Mouse (Mus musculus) CH12.LX (cell line): ENCODE data around the gene Mybpc1. TPM values are rescaled to one million over a fixed set of nuclear protein-coding genes. Genes with fewer than 3 reads are reported as not detected.

Source experiments
- DNase-seq: peaks from one replicate; pipeline ENCODE4 v3.0.0-alpha.2; 2013; ENCODE audit errors: extremely low read depth
- H3K27ac ChIP-seq: 2 replicates; pipeline ENCODE4 v1.5.1; 2012; ENCODE audit warnings: low read depth, mild to moderate bottlenecking, control low read depth, moderate library complexity; ENCODE audit not compliant: insufficient read depth
- H3K27me3 ChIP-seq: replicated peaks from 2 replicates; pipeline ENCODE3; 2012; ENCODE audit warnings: inconsistent platforms
- H3K36me3 ChIP-seq, 2 experiments: replicated peaks in 1 of 2; 2 replicates each; pipeline versions ENCODE3 to v1.6.1; 2012; ENCODE audit warnings: inconsistent platforms in 1 of 2, low read length in 1 of 2, mild to moderate bottlenecking in 1 of 2, mixed read lengths in 1 of 2, moderate library complexity in 1 of 2; ENCODE audit not compliant: control insufficient read depth in 1 of 2, insufficient read depth in 1 of 2
- H3K4me1 ChIP-seq, 2 experiments: 2 replicates each; pipeline ENCODE4 v1.6.1; 2012; ENCODE audit warnings: inconsistent platforms in 1 of 2, moderate library complexity in 1 of 2; ENCODE audit not compliant: insufficient read depth in 2 of 2, control insufficient read depth in 1 of 2
- H3K4me2 ChIP-seq: 2 replicates; pipeline ENCODE4 v1.6.1; 2012; ENCODE audit warnings: low read depth, mild to moderate bottlenecking, control low read depth; ENCODE audit not compliant: poor library complexity, insufficient read depth, severe bottlenecking
- H3K4me3 ChIP-seq, 3 experiments: fragments of 150-350 bp in 1 of 3; sonication (generic) in 1 of 3; replicated peaks in 1 of 3; 2 replicates each; pipeline versions ENCODE3 to v1.5.1; 2011 to 2012; ENCODE audit warnings: low read depth in 2 of 3, low read length in 2 of 3, mild to moderate bottlenecking in 2 of 3, moderate library complexity in 2 of 3, control low read depth in 1 of 3, improper control_type of control experiment in 1 of 3, inconsistent platforms in 1 of 3, mixed read lengths in 1 of 3; ENCODE audit not compliant: poor library complexity in 1 of 3
- H3K79me2 ChIP-seq: replicated peaks from 2 replicates; pipeline ENCODE4 v1.6.1; 2012; ENCODE audit warnings: mild to moderate bottlenecking, moderate library complexity; ENCODE audit not compliant: control insufficient read depth, poor library complexity, insufficient read depth, severe bottlenecking; ENCODE audit errors: extremely low read depth
- H3K9ac ChIP-seq: 2 replicates; pipeline ENCODE4 v1.6.1; 2012; ENCODE audit warnings: low read depth, mild to moderate bottlenecking, control low read depth, moderate library complexity; ENCODE audit not compliant: insufficient read depth
- H3K9me3 ChIP-seq: replicated peaks from 2 replicates; pipeline ENCODE3; 2012; ENCODE audit warnings: low read length, inconsistent platforms, mixed read lengths
- BHLHE40 ChIP-seq: IDR thresholded peaks from 2 replicates; pipeline ENCODE4 v1.6.1; 2011; ENCODE audit warnings: mild to moderate bottlenecking, low read depth, low read length, improper control_type of control experiment
- CHD1 ChIP-seq: IDR thresholded peaks from 2 replicates; pipeline ENCODE4 v1.6.1; 2012; ENCODE audit warnings: low read depth, low read length, improper control_type of control experiment, inconsistent platforms
- CHD2 ChIP-seq: IDR thresholded peaks from 2 replicates; pipeline ENCODE4 v1.6.1; 2011; ENCODE audit warnings: low read length, improper control_type of control experiment
- EP300 ChIP-seq: IDR thresholded peaks from 2 replicates; pipeline ENCODE4 v1.6.1; 2011; ENCODE audit warnings: low read length, improper control_type of control experiment
- GABPA ChIP-seq: IDR thresholded peaks from 2 replicates; pipeline ENCODE4 v1.6.1; 2012; ENCODE audit warnings: low read depth, low read length, improper control_type of control experiment, inconsistent platforms; ENCODE audit not compliant: insufficient replicate concordance
- HCFC1 ChIP-seq: IDR thresholded peaks from 2 replicates; pipeline ENCODE4 v1.6.1; 2012; ENCODE audit warnings: low read depth, mild to moderate bottlenecking, inconsistent platforms, low read length, improper control_type of control experiment
- JUN ChIP-seq: IDR thresholded peaks from 2 replicates; pipeline ENCODE4 v1.6.1; 2011; ENCODE audit warnings: low read depth, mild to moderate bottlenecking, low read length, improper control_type of control experiment, moderate library complexity; ENCODE audit not compliant: insufficient read depth
- MAFK ChIP-seq: IDR thresholded peaks from 2 replicates; pipeline ENCODE4 v1.6.1; 2011; ENCODE audit warnings: low read length, improper control_type of control experiment; ENCODE audit not compliant: insufficient replicate concordance
- MAX ChIP-seq: IDR thresholded peaks from 2 replicates; pipeline ENCODE4 v1.6.1; 2011; ENCODE audit warnings: low read length, improper control_type of control experiment
- MAZ ChIP-seq: IDR thresholded peaks from 2 replicates; pipeline ENCODE4 v1.6.1; 2012; ENCODE audit warnings: low read depth, mild to moderate bottlenecking, inconsistent platforms, low read length, improper control_type of control experiment, moderate library complexity
- MEF2A ChIP-seq: IDR thresholded peaks from 2 replicates; pipeline ENCODE4 v1.6.1; 2014; ENCODE audit warnings: low read depth, mild to moderate bottlenecking, inconsistent platforms, low read length, improper control_type of control experiment, borderline replicate concordance
- MYC ChIP-seq: IDR thresholded peaks from 2 replicates; pipeline ENCODE4 v1.6.1; 2011; ENCODE audit warnings: low read depth, mild to moderate bottlenecking, improper control_type of control experiment, low read length
- PAX5 ChIP-seq: IDR thresholded peaks from 2 replicates; pipeline ENCODE4 v1.6.1; 2012; ENCODE audit warnings: low read length, inconsistent platforms, mixed read lengths
- POLR2A ChIP-seq: IDR thresholded peaks from 2 replicates; pipeline ENCODE4 v1.6.1; 2011; ENCODE audit warnings: low read depth, mild to moderate bottlenecking, improper control_type of control experiment, low read length
- POLR2AphosphoS2 ChIP-seq: IDR thresholded peaks from 2 replicates; pipeline ENCODE4 v1.6.1; 2011; ENCODE audit warnings: low read depth, low read length, improper control_type of control experiment
- RAD21 ChIP-seq: IDR thresholded peaks from 2 replicates; pipeline ENCODE4 v1.6.1; 2011; ENCODE audit warnings: low read depth, mild to moderate bottlenecking, low read length, improper control_type of control experiment, moderate library complexity
- SIN3A ChIP-seq: IDR thresholded peaks from 2 replicates; pipeline ENCODE4 v1.6.1; 2012; ENCODE audit warnings: low read length, improper control_type of control experiment, inconsistent platforms
- TCF12 ChIP-seq: IDR thresholded peaks from 2 replicates; pipeline ENCODE4 v1.6.1; 2014; ENCODE audit warnings: low read depth, mild to moderate bottlenecking, inconsistent platforms, low read length, improper control_type of control experiment
- UBTF ChIP-seq: IDR thresholded peaks from 2 replicates; pipeline ENCODE4 v1.6.1; 2012; ENCODE audit warnings: low read depth, mild to moderate bottlenecking, inconsistent platforms, low read length, improper control_type of control experiment, moderate library complexity
- USF1 ChIP-seq: IDR thresholded peaks from 2 replicates; pipeline ENCODE4 v1.6.1; 2014; ENCODE audit warnings: low read depth, mild to moderate bottlenecking, inconsistent platforms, low read length, improper control_type of control experiment
- USF2 ChIP-seq: conservative IDR thresholded peaks from 2 replicates; pipeline ENCODE4 v1.6.1; 2011; ENCODE audit warnings: low read depth, low read length, improper control_type of control experiment
- ZKSCAN1 ChIP-seq: IDR thresholded peaks from 2 replicates; pipeline ENCODE4 v1.6.1; 2012; ENCODE audit warnings: low read depth, inconsistent platforms, low read length, improper control_type of control experiment, borderline replicate concordance
- ZMIZ1 ChIP-seq: IDR thresholded peaks from 2 replicates; pipeline ENCODE4 v1.6.1; 2012; ENCODE audit warnings: low read depth, mild to moderate bottlenecking, inconsistent platforms, low read length, improper control_type of control experiment
- ZNF384 ChIP-seq: IDR thresholded peaks from 2 replicates; pipeline ENCODE4 v1.6.1; 2012; ENCODE audit warnings: low read depth, low read length, improper control_type of control experiment, inconsistent platforms
- dilution Hi-C: fragments of 300-500 bp; cut with MboI; formaldehyde crosslinking; loops from 2 replicates; pipeline ENCODE4 v1.14.3; 2020; ENCODE audit warnings: low sequenced_read_pairs; ENCODE audit not compliant: extremely low pct_unique_long_range_greater_than_20kb, extremely low pct_ligation_motif_present
- in situ Hi-C: fragments of 300-500 bp; cut with MboI; formaldehyde crosslinking; loops from 3 replicates; pipeline ENCODE4 v1.14.3; 2019; ENCODE audit warnings: low sequenced_read_pairs, low pct_ligation_motif_present, low pct_unique_long_range_greater_than_20kb, mixed read lengths
- polyA plus RNA-seq: library from polyadenylated mRNA; unstranded; fragments of >175 nt; gene quantifications from 2 replicates; pipeline ENCODE4 v1.2.1, GENCODE M21; 2012; ENCODE audit warnings: low read depth; ENCODE audit not compliant: insufficient read length
- total RNA-seq, 2 experiments: library from RNA; depleted of rRNA; stranded (reverse); fragments of 300-350 nt in 1 of 2; fragments of >200 nt in 1 of 2; gene quantifications; 2 replicates each; pipeline ENCODE4 v1.2.3; 2012 to 2014

Gene Mybpc1
- total and polyA plus RNA-seq, 3 experiments, result not detected

- H3K27me3 ChIP-seq, result no peaks in the 10 kb centered on the region
- H3K27ac ChIP-seq, result no peak overlapping the region
- H3K4me3 ChIP-seq, result no peak overlapping the region
- TF ChIP-seq CHD2, result no peak
- TF ChIP-seq GABPA, result no peak
- no peak for TF ChIP-seq ZNF384
- TF ChIP-seq CHD1, result no peak
- TF ChIP-seq UBTF, result no peak
- TF ChIP-seq TCF12, result no peak
- TF ChIP-seq USF1, result no peak
- no peak for TF ChIP-seq ZKSCAN1
- no peak for TF ChIP-seq MYC
- TF ChIP-seq EP300, result no peak
- TF ChIP-seq PAX5, result no peak
- no peak overlapping the region for H3K9ac ChIP-seq
- H3K36me3 ChIP-seq, result no peaks in the 10 kb centered on the region
- no peak overlapping the region for H3K4me2 ChIP-seq
- in situ Hi-C loops (no loop called here), dilution Hi-C loops (no loop called here)
- H3K9me3 ChIP-seq, result no peaks in the 10 kb centered on the region
- H3K4me1 ChIP-seq, result peaks cover 0 to 11% of the 10 kb centered on the region in 2 experiments; a peak in 2 of 4 replicates
- DNase-seq, result no peak
- no peaks in the 10 kb centered on the region for H3K79me2 ChIP-seq
Measured at GRCm38 (mm10) chr10:88510503-88511271, 94.3 kb downstream of the Mybpc1 start.

GRCm38 (mm10) chr10:88507691-88508143 lies 97.2 kb downstream of the Mybpc1 start:
- Histone ChIP-seq H3K4me1 (peaks cover 0 to 11% of the 10 kb centered on the region in 2 experiments; a peak in 2 of 4 replicates), H3K79me2 (no peaks in the 10 kb centered on the region), H3K9me3 (no peaks in the 10 kb centered on the region), H3K27ac (no peak overlapping the region), H3K4me3 (no peak overlapping the region), H3K27me3 (peaks cover 5% of the 10 kb centered on the region)
- in situ Hi-C loops, result no loop called here
- TF ChIP-seq HCFC1 (no peak), MYC (no peak), POLR2AphosphoS2 (no peak), JUN (no peak), BHLHE40 (no peak), ZNF384 (no peak), MEF2A (no peak), GABPA (no peak), EP300 (no peak), MAX (no peak), MAFK (no peak), RAD21 (no peak), POLR2A (no peak), ZMIZ1 (no peak), ZKSCAN1 (no peak), USF2 (no peak), SIN3A (no peak), MAZ (no peak)
- TF ChIP-seq, all 38 proteins: peak for 0
- no peak overlapping the region for H3K9ac ChIP-seq
- dilution Hi-C loops, result no loop called here
- no peaks in the 10 kb centered on the region for H3K36me3 ChIP-seq
- DNase-seq, result no peak
- H3K4me2 ChIP-seq, result no peak overlapping the region
